Mouse (Mus musculus) forebrain, embryonic 16.5 days (tissue): Measurements from ENCODE around the gene Setd2. TPM values are rescaled to one million over a fixed set of nuclear protein-coding genes. Genes with fewer than 3 reads are reported as not detected.

ENCODE experiments used
- ATAC-seq: fragments of 200-750 bp; cut with Nextera tagmentation; 2 replicates; pipeline ENCODE4 v1.8.0; 2017; ENCODE audit warnings: mild to moderate bottlenecking, moderate library complexity
- H3K27ac ChIP-seq: fragments of 300-500 bp; sonication (generic); 2 replicates; pipeline ENCODE4 v1.5.1; 2014; ENCODE audit warnings: low read length, control low read depth
- H3K27me3 ChIP-seq: fragments of 300-500 bp; sonication (generic); replicated peaks from 2 replicates; pipeline ENCODE4 v1.6.1; 2014; ENCODE audit warnings: low read length; ENCODE audit not compliant: control insufficient read depth, insufficient read depth
- H3K36me3 ChIP-seq: fragments of 300-500 bp; sonication (generic); 2 replicates; pipeline ENCODE4 v1.6.1; 2014; ENCODE audit not compliant: control insufficient read depth, insufficient read depth
- H3K4me1 ChIP-seq: fragments of 300-500 bp; sonication (generic); replicated peaks from 2 replicates; pipeline ENCODE4 v1.6.1; 2014; ENCODE audit warnings: low read length; ENCODE audit not compliant: control insufficient read depth, insufficient read depth
- H3K4me2 ChIP-seq: fragments of 300-500 bp; sonication (generic); 2 replicates; pipeline ENCODE4 v1.6.1; 2014; ENCODE audit warnings: mild to moderate bottlenecking, low read length, control low read depth
- H3K4me3 ChIP-seq: fragments of 300-500 bp; sonication (generic); replicated peaks from 2 replicates; pipeline ENCODE4 v1.5.1; 2014; ENCODE audit warnings: mild to moderate bottlenecking, low read length, control low read depth
- H3K9ac ChIP-seq: fragments of 300-500 bp; sonication (generic); replicated peaks from 2 replicates; pipeline ENCODE4 v1.6.1; 2014; ENCODE audit warnings: low read depth, low read length, control low read depth
- H3K9me3 ChIP-seq: fragments of 300-500 bp; sonication (generic); 2 replicates; pipeline ENCODE4 v1.6.1; 2016; ENCODE audit warnings: low read length; ENCODE audit not compliant: control insufficient read depth
- WGBS: fragments of 180-500 bp; shearing (Covaris S2); extraction: QIAGEN DNeasy Blood & Tissue Kit; methylation state at CpG from one replicate; pipeline ENCODE4 v1.1.7; 2014; 5-methylcytosine and 5-hydroxymethylcytosine counted together
- microRNA-seq: library from miRNA; unstranded; fragments of <30 nt; microRNA quantifications from one replicate; pipeline ENCODE4, GENCODE M21; 2017
- polyA plus RNA-seq: library from polyadenylated mRNA; unstranded; fragments of >200 nt; fragmentation: Nextera tagmentation; extraction: Ambion mirVana; gene quantifications from 2 replicates; pipeline ENCODE4 v1.2.1, GENCODE M21; 2015

Setd2 gene
- polyA plus RNA-seq, 1 experiment from 2014 or later, result 41.4 TPM

DNA sequence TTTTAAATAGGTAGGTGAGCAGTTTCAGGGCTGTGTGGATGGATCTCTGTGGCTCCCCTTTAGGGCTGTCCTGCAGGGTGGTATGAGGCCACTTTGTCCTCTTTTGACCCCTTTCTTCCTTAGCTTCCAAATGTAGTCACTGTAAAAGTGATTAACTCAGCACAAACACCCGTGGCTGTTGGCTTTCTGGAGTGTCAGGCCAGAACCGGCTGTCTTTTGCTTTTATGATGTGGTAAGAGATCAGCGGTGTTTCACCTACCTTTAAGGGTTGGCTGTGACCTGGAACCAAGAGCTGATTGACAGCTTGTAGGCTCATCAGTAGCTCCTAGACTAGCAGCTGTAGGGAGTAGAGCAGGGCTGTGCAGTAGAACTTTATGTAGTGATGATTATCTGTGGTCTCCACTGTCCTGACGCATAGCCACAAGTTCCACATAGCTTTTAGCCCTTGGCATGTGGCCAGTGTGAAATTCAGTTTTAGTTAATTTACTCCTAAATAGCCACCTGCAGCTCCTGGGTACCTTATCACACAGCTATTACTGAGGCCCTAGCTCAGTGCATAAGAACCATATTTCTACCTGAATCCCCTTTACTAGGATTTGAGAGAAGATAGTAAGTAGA is 134.9 kb downstream of the Setd2 start:
- Histone ChIP-seq H3K4me3 (no peak overlapping the region), H3K9ac (no peak overlapping the region), H3K9me3 (no peaks in the 10 kb centered on the region), H3K4me2 (no peak overlapping the region), H3K4me1 (peaks cover 5% of the 10 kb centered on the region), H3K36me3 (no peaks in the 10 kb centered on the region), H3K27me3 (no peaks in the 10 kb centered on the region), H3K27ac (no peak overlapping the region)
- ATAC-seq, result no peak
- 74% methylated on average over 4 of the region's 4 CpGs for WGBS

Small RNA genes within 50 kb of the gene (microRNA-seq; reads per million reads assigned to microRNA genes)
- not detected for gene Mir8107

Other genes starting within 250 kb of the Setd2 start
- 34.3 and 36.8 TPM in 2 replicates for gene Elp6, start 227.4 kb upstream of the Setd2 start, polyA plus RNA-seq
- gene Scap, start 199.3 kb upstream of the Setd2 start, polyA plus RNA-seq, result 51.1 and 51.4 TPM in 2 replicates
- gene Ptpn23, start 124.4 kb upstream of the Setd2 start, polyA plus RNA-seq, result 21.3 and 27.2 TPM in 2 replicates
- 0.51 and 1.2 TPM in 2 replicates for gene Ngp, start 112.8 kb upstream of the Setd2 start, polyA plus RNA-seq
- 15.2 and 19.3 TPM in 2 replicates for gene Klhl18, start 55.9 kb upstream of the Setd2 start, polyA plus RNA-seq
- 3.0 TPM in 2 replicates for gene Kif9, start 55.6 kb upstream of the Setd2 start, polyA plus RNA-seq
- 29.0 and 32.4 TPM in 2 replicates for gene Nradd, start 91.9 kb downstream of the Setd2 start, polyA plus RNA-seq
- 2.3 and 5.9 TPM in 2 replicates for gene Nbeal2, start 121.6 kb downstream of the Setd2 start, polyA plus RNA-seq
- gene Ccdc12, start 123.9 kb downstream of the Setd2 start, polyA plus RNA-seq, result 100 and 113 TPM in 2 replicates
- 0.39 TPM in 1 of 2 replicates, not detected in the other for gene Myl3, start 209.3 kb downstream of the Setd2 start, polyA plus RNA-seq
- 6.4 and 8.4 TPM in 2 replicates for gene Pth1r, start 214.5 kb downstream of the Setd2 start, polyA plus RNA-seq